Comparison of ENCODE assay signal across 14 mouse cellular contexts in the genomic region with DNA sequence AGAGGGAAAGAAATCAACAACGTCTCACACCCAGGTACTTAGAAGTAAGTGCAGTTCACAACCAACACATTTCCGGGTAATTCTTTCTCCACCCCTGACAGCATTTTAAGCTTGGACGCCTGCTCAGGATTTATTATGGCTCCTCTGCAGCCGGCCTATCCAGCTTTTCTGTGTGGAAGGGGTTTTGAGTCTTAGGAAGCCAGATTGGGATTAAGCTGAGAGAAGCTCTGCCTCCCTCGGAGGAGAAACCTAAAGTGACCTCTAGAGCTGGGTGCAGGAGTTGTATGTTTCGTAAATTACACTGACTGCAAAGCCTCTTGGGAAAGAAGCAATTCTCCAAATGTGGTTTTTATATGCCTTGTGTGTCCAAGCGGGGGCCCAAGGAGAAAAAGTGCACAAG.
"Had no signal": no experiment of that assay in that cellular context is flagged by ENCODE, and none has a peak within 500 bp of the region (broad histone marks: within the 10 kb centered on the region; RNA-seq: fewer than 3 reads in every experiment).

No protein-coding gene starts in this region.

- ATAC-seq: intestine, embryonic 16.5 days; lung, postnatal 0 days had no signal

- H3K4me1 ChIP-seq: liver, embryonic 15.5 days; neural tube, embryonic 12.5 days had no signal

- H3K27ac ChIP-seq: liver, embryonic 15.5 days; neural tube, embryonic 12.5 days had no signal

- H3K9me3 ChIP-seq: liver, embryonic 15.5 days; neural tube, embryonic 12.5 days had no signal

- H3K36me3 ChIP-seq: liver, embryonic 15.5 days; neural tube, embryonic 12.5 days had no signal

- DNase-seq: kidney, adult 8-10 months; kidney, postnatal 36 days; left cerebral cortex, postnatal 4 days; liver; lung, adult 2 months; lung, postnatal 36 days; midbrain, embryonic 14.5 days; right cerebral cortex, postnatal 14 days; thymus, adult 18-20 months; thymus, postnatal 14 days had no signal

- H3K4me3 ChIP-seq: liver, embryonic 15.5 days; neural tube, embryonic 12.5 days had no signal

- H3K27me3 ChIP-seq: liver, embryonic 15.5 days; neural tube, embryonic 12.5 days had no signal

- H3K9ac ChIP-seq: liver, embryonic 15.5 days; neural tube, embryonic 12.5 days had no signal

- H3K4me2 ChIP-seq: liver, embryonic 15.5 days; neural tube, embryonic 12.5 days had no signal
